Mouse (Mus musculus): ENCODE results near the gene Thtpa. TPM values are rescaled to one million over a fixed set of nuclear protein-coding genes. Genes with fewer than 3 reads are reported as not detected.

Gene Thtpa
- total RNA-seq, 2 experiments from 2014 or later, result 23.8 to 25.0 TPM

- DNase-seq (ENCODE audit: low spot score in 2 of 2), result peak in 1 of 2 experiments; percentile 78
- intact Hi-C loops (cut with DNase I), result loop anchor here (5.0 kb wide), 1 partner anchor 398 kb away; no protein-coding TSS in a partner anchor
These were observed 25.0 kb downstream of the Thtpa start for GRCm38 (mm10) chr14:55119421-55120134.

- DNase-seq (ENCODE audit: low spot score in 2 of 2), result peak in 1 of 2 experiments; percentile 46
- intact Hi-C loops (cut with DNase I), result no loop called here
These were observed 27.4 kb downstream of the Thtpa start for GRCm38 (mm10) chr14:55121947-55122346.

GRCm38 (mm10) chr14:55122359-55122758 lies 27.8 kb downstream of the Thtpa start:
- no peak for DNase-seq (ENCODE audit: low spot score in 2 of 2)
- intact Hi-C loops (cut with DNase I), result no loop called here

- intact Hi-C loops (cut with DNase I), result no loop called here
These were observed 31.1 kb downstream of the Thtpa start for GRCm38 (mm10) chr14:55125711-55126110.

GRCm38 (mm10) chr14:55126521-55126920 lies 31.9 kb downstream of the Thtpa start:
- intact Hi-C loops (cut with DNase I), result no loop called here
- DNase-seq (ENCODE audit: low spot score in 2 of 2), result peak; percentile 42

More at GRCm38 (mm10) chr14:55125711-55126110, 31.1 kb downstream of the Thtpa start:
- no peak for DNase-seq (ENCODE audit: low spot score in 2 of 2)

GRCm38 (mm10) chr14:55135676-55136075 lies 41.1 kb downstream of the Thtpa start:
- DNase-seq (ENCODE audit: low spot score in 2 of 2), result no peak
- intact Hi-C loops (cut with DNase I), result no loop called here

- intact Hi-C loops (cut with DNase I), result no loop called here
- DNase-seq (ENCODE audit: low spot score in 2 of 2), result no peak
These were observed 44.7 kb downstream of the Thtpa start for GRCm38 (mm10) chr14:55139313-55139712.

GRCm38 (mm10) chr14:55146324-55146723 lies 51.7 kb downstream of the Thtpa start:
- no peak for DNase-seq (ENCODE audit: low spot score in 2 of 2)
- intact Hi-C loops (cut with DNase I), result loop anchor here (5.0 to 10.0 kb wide), 3 partner anchors 291 to 388 kb away; partner anchors contain the start of gene Dhrs4

GRCm38 (mm10) chr14:55146829-55147401 lies 52.3 kb downstream of the Thtpa start:
- intact Hi-C loops (cut with DNase I), result loop anchor here (5.0 to 10.0 kb wide), 3 partner anchors 290 to 388 kb away; partner anchors contain the start of gene Dhrs4
- DNase-seq (ENCODE audit: low spot score in 2 of 2), result no peak

- DNase-seq (ENCODE audit: low spot score in 2 of 2), result peak; percentile 58 to 75
- intact Hi-C loops (cut with DNase I), result loop anchor here (5.0 to 10.0 kb wide), 3 partner anchors 289 to 386 kb away; partner anchors contain the start of gene Dhrs4
These were observed 53.9 kb downstream of the Thtpa start for GRCm38 (mm10) chr14:55148363-55148915.

Other genes with a start within 250 kb of the Thtpa start
- gene Homez, start 223.8 kb upstream of the Thtpa start, total RNA-seq (2021), result 10 to 100 TPM; 17.7 to 23.0 TPM
- 10 to 100 TPM; 13.5 to 16.4 TPM for gene Ppp1r3e, start 217.2 kb upstream of the Thtpa start, total RNA-seq (2021)
- gene Bcl2l2, start 211.4 kb upstream of the Thtpa start, total RNA-seq (2021), result 100 to 1,000 TPM; 135 to 136 TPM
- gene Gm20521, start 211.3 kb upstream of the Thtpa start, total RNA-seq (2021), result 10 to 100 TPM in 1 of 2 experiments, 1 to 10 TPM in 1; 3.2 to 16.8 TPM
- gene Pabpn1, start 202.3 kb upstream of the Thtpa start, total RNA-seq (2021), result 100 to 1,000 TPM; 204 to 231 TPM
- gene Slc22a17, start 181.7 kb upstream of the Thtpa start, total RNA-seq (2021), result 100 to 1,000 TPM; 628 to 630 TPM
- 1 to 10 TPM; 7.4 to 8.1 TPM for gene Efs, start 168.7 kb upstream of the Thtpa start, total RNA-seq (2021)
- gene Il25, start 162.1 kb upstream of the Thtpa start, total RNA-seq (2021), result not detected
- gene Cmtm5, start 158.5 kb upstream of the Thtpa start, total RNA-seq (2021), result 10 to 100 TPM; 48.1 to 63.0 TPM
- 1 to 10 TPM; 5.4 to 8.7 TPM for gene Myh6, start 127.9 kb upstream of the Thtpa start, total RNA-seq (2021)
- not detected for gene Gm17428, start 117.9 kb upstream of the Thtpa start, total RNA-seq (2021)
- gene Myh7, start 100.2 kb upstream of the Thtpa start, total RNA-seq (2021), result 10 to 100 TPM; 18.0 to 19.6 TPM
- gene Ngdn, start 79.3 kb upstream of the Thtpa start, total RNA-seq (2021), result 10 to 100 TPM; 23.0 to 26.4 TPM
- 10 to 100 TPM; 37.5 to 47.1 TPM for gene Zfhx2, start 2.5 kb upstream of the Thtpa start, total RNA-seq (2021)
- gene Ap1g2, start 11.8 kb downstream of the Thtpa start, total RNA-seq (2021), result 10 to 100 TPM; 10.3 to 11.3 TPM
- 100 to 1,000 TPM; 317 to 338 TPM for gene Jph4, start 22.2 kb downstream of the Thtpa start, total RNA-seq (2021)
- gene Dhrs2, start 127.2 kb downstream of the Thtpa start, total RNA-seq (2021), result not detected